7 mouse cellular contexts compared by ENCODE assay signal in genomic region chr11:30198091-30198675, GRCm38 (mm10).
DNase-seq lines count a peak whose midpoint lies in the region; ATAC-seq and TF ChIP-seq lines count a peak whose summit lies in the region.

No protein-coding gene starts in this region.

- ATAC-seq in hindbrain, embryonic 15.5 days (ENCODE audit: low FRiP score, low read depth): peak; percentile 90
- peak; percentile 90 for ATAC-seq in midbrain, postnatal 0 days (ENCODE audit: low FRiP score)

- H3K27me3 ChIP-seq in hindbrain, embryonic 15.5 days: no peaks in the 10 kb centered on the region
- no peaks in the 10 kb centered on the region for H3K27me3 ChIP-seq in liver, adult 2 months (ENCODE audit: control insufficient read depth, insufficient read depth, low read length)
- H3K27me3 ChIP-seq in midbrain, postnatal 0 days (ENCODE audit: insufficient read depth, low read length): no peaks in the 10 kb centered on the region

- no peak for TF ChIP-seq POLR2A in liver, adult 2 months (IDR thresholded peaks at IDR 0.05; ENCODE audit: extremely low read depth, insufficient read depth, low read length)

- H3K9ac ChIP-seq in hindbrain, embryonic 15.5 days: peak overlapping the region; percentile 50
- H3K9ac ChIP-seq in liver, adult 2 months (ENCODE audit: low read depth, low read length): peak overlapping the region; percentile 71
- H3K9ac ChIP-seq in midbrain, postnatal 0 days (replicated peaks; ENCODE audit: low read length, poor library complexity, severe bottlenecking): peak overlapping the region; percentile 47

- peaks cover 5% of the 10 kb centered on the region; the same call in 1 of the 2 replicates for H3K79me2 ChIP-seq in liver, adult 2 months (ENCODE audit: control insufficient read depth, insufficient read depth, low read length)

- WGBS in hindbrain, embryonic 15.5 days: under 1% methylated on average over 34 of the region's 34 CpGs
- 2% methylated on average over 34 of the region's 34 CpGs for WGBS in liver, adult 2 months
- WGBS in midbrain, postnatal 0 days: 2% methylated on average over 34 of the region's 34 CpGs

- H3K4me3 ChIP-seq in hindbrain, embryonic 15.5 days: peak overlapping the region; percentile 44
- peak overlapping the region; percentile 62 for H3K4me3 ChIP-seq in liver, adult 2 months (ENCODE audit: insufficient read depth, low read depth, low read length)
- H3K4me3 ChIP-seq in midbrain, postnatal 0 days (ENCODE audit: low read depth, low read length): peak overlapping the region; percentile 43

- H3K4me2 ChIP-seq in hindbrain, embryonic 15.5 days: peak overlapping the region; percentile 87
- H3K4me2 ChIP-seq in midbrain, postnatal 0 days (ENCODE audit: low read depth, low read length, poor library complexity, severe bottlenecking): peak overlapping the region; percentile 69

- TF ChIP-seq CTCF in liver, adult 2 months (IDR thresholded peaks at IDR 0.05; ENCODE audit: low read depth, low read length): 0 out of 2 replicates have a peak, but pooled peaks have one; percentile 10
- peak; percentile 36 for TF ChIP-seq CTCF in midbrain, postnatal 0 days (IDR thresholded peaks at IDR 0.05)

- H3K27ac ChIP-seq in hindbrain, embryonic 15.5 days (replicated peaks): peak overlapping the region; percentile 68
- peak overlapping the region; percentile 77 for H3K27ac ChIP-seq in liver, adult 2 months (replicated peaks; ENCODE audit: insufficient read depth, low read depth, low read length)
- peak overlapping the region; percentile 44 for H3K27ac ChIP-seq in midbrain, postnatal 0 days (ENCODE audit: low read depth, low read length)

- no peaks in the 10 kb centered on the region for H3K9me3 ChIP-seq in hindbrain, embryonic 15.5 days
- no peaks in the 10 kb centered on the region for H3K9me3 ChIP-seq in midbrain, postnatal 0 days (ENCODE audit: low read length)

- H3K36me3 ChIP-seq in hindbrain, embryonic 15.5 days: peaks cover 12% of the 10 kb centered on the region; the same call in 1 of the 2 replicates
- no peaks in the 10 kb centered on the region for H3K36me3 ChIP-seq in liver, adult 2 months (ENCODE audit: control insufficient read depth, insufficient read depth, low read length)
- peaks cover 3% of the 10 kb centered on the region; the same call in 1 of the 2 replicates for H3K36me3 ChIP-seq in midbrain, postnatal 0 days (ENCODE audit: insufficient read depth, low read length)

- DNase-seq in R1 (ENCODE audit: low read depth, low spot score): peak; percentile 98
- peak; percentile 62 for DNase-seq in cerebellum, adult 18-20 months
- DNase-seq in forelimb bud, embryonic 11.5 days (ENCODE audit: low read depth, low spot score): peak; percentile 89
- peak; percentile 77 for DNase-seq in liver, adult 2 months (ENCODE audit: extremely low read depth, low read depth, low spot score)
- peak; percentile 58 for DNase-seq in midbrain, postnatal 0 days (ENCODE audit: low spot score)
- DNase-seq in spleen, postnatal 4 days (ENCODE audit: low spot score in 2 of 2): peak; percentile 69 to 84

- H3K4me1 ChIP-seq in hindbrain, embryonic 15.5 days (replicated peaks): peaks cover 32% of the 10 kb centered on the region
- peaks cover 6% of the 10 kb centered on the region; the same call in 1 of the 2 replicates for H3K4me1 ChIP-seq in liver, adult 2 months (ENCODE audit: control insufficient read depth, insufficient read depth, low read length)
- no peaks in the 10 kb centered on the region for H3K4me1 ChIP-seq in midbrain, postnatal 0 days (ENCODE audit: insufficient read depth, low read length)

Comparison
In these comparisons a context has a peak if more than half of its experiments do, and no peak if none do; other contexts are left out.
1. Peak in every context shown above with its lines: DNase-seq, ATAC-seq, H3K4me3 ChIP-seq and H3K27ac ChIP-seq.